Mouse (Mus musculus) forebrain, embryonic 15.5 days (tissue): ENCODE results near the gene Hspd1. TPM values are rescaled to one million over a fixed set of nuclear protein-coding genes. Genes with fewer than 3 reads are reported as not detected.
A peak's percentile ranks its signal among the peaks of the same experiment; 100 is the strongest.

Experiments
- ATAC-seq: fragments of 200-750 bp; cut with Nextera tagmentation; replicated peaks from 2 replicates; pipeline ENCODE4 v1.8.0; 2017; ENCODE audit warnings: mild to moderate bottlenecking, moderate TSS enrichment, moderate library complexity
- H3K27ac ChIP-seq: fragments of 300-500 bp; sonication (generic); replicated peaks from 2 replicates; pipeline ENCODE4 v1.5.1; 2015; ENCODE audit warnings: mild to moderate bottlenecking, inconsistent platforms
- H3K27me3 ChIP-seq: fragments of 300-500 bp; sonication (generic); 2 replicates; pipeline ENCODE4 v1.6.1; 2015; ENCODE audit warnings: inconsistent platforms
- H3K36me3 ChIP-seq: fragments of 300-500 bp; sonication (generic); 2 replicates; pipeline ENCODE4 v1.6.1; 2015; ENCODE audit warnings: mild to moderate bottlenecking, inconsistent platforms
- H3K4me1 ChIP-seq: fragments of 300-500 bp; sonication (generic); 2 replicates; pipeline ENCODE4 v1.6.1; 2015; ENCODE audit warnings: inconsistent platforms
- H3K4me2 ChIP-seq: fragments of 300-500 bp; sonication (generic); replicated peaks from 2 replicates; pipeline ENCODE4 v1.6.1; 2015; ENCODE audit warnings: mild to moderate bottlenecking, inconsistent platforms
- H3K4me3 ChIP-seq: fragments of 300-500 bp; sonication (generic); 2 replicates; pipeline ENCODE4 v1.5.1; 2015; ENCODE audit warnings: mild to moderate bottlenecking, inconsistent platforms
- H3K9ac ChIP-seq: fragments of 300-500 bp; sonication (generic); replicated peaks from 2 replicates; pipeline ENCODE4 v1.6.1; 2015; ENCODE audit warnings: mild to moderate bottlenecking, inconsistent platforms
- H3K9me3 ChIP-seq: fragments of 300-500 bp; sonication (generic); 2 replicates; pipeline ENCODE4 v1.6.1; 2016; ENCODE audit warnings: inconsistent platforms
- WGBS: fragments of 180-500 bp; shearing (Covaris S2); methylation state at CpG from one replicate; pipeline ENCODE4 v1.1.7; 2015; ENCODE audit warnings: mixed read lengths; 5-methylcytosine and 5-hydroxymethylcytosine counted together
- polyA plus RNA-seq: library from polyadenylated mRNA; unstranded; fragments of >200 nt; fragmentation: Nextera tagmentation; extraction: Ambion mirVana; gene quantifications from 2 replicates; pipeline ENCODE4 v1.2.1, GENCODE M21; 2015

The Hspd1 gene
- polyA plus RNA-seq, 1 experiment from 2014 or later, result 291 TPM

GRCm38 (mm10) chr1:55109066-55109766, 21.2 kb upstream of the Hspd1 start:
- no peak overlapping the region for H3K9ac ChIP-seq
- no peaks in the 10 kb centered on the region for H3K27me3 ChIP-seq
- WGBS, result 84% methylated on average over 4 of the region's 4 CpGs
- no peak overlapping the region for H3K4me3 ChIP-seq
- no peaks in the 10 kb centered on the region for H3K4me1 ChIP-seq
- no peaks in the 10 kb centered on the region for H3K9me3 ChIP-seq
- no peak for ATAC-seq
- H3K36me3 ChIP-seq, result no peaks in the 10 kb centered on the region
- H3K27ac ChIP-seq, result no peak overlapping the region
- no peak overlapping the region for H3K4me2 ChIP-seq

- Histone ChIP-seq H3K9me3 (no peaks in the 10 kb centered on the region), H3K4me2 (no peak overlapping the region), H3K4me1 (no peaks in the 10 kb centered on the region), H3K4me3 (no peak overlapping the region), H3K27me3 (no peaks in the 10 kb centered on the region), H3K9ac (no peak overlapping the region), H3K36me3 (no peaks in the 10 kb centered on the region), H3K27ac (no peak overlapping the region)
- WGBS, result 37% methylated on average over 2 of the region's 2 CpGs
- no peak for ATAC-seq
Observed at GRCm38 (mm10) chr1:55108473-55108872, 20.4 kb upstream of the Hspd1 start.

GRCm38 (mm10) chr1:55107644-55108043, 19.6 kb upstream of the Hspd1 start:
- no peaks in the 10 kb centered on the region for H3K4me1 ChIP-seq
- no peaks in the 10 kb centered on the region for H3K27me3 ChIP-seq
- no peak overlapping the region for H3K9ac ChIP-seq
- no peak overlapping the region for H3K4me3 ChIP-seq
- no peak overlapping the region for H3K4me2 ChIP-seq
- 86% methylated on average over 1 of the region's 1 CpGs for WGBS
- H3K27ac ChIP-seq, result no peak overlapping the region
- H3K9me3 ChIP-seq, result no peaks in the 10 kb centered on the region
- no peak for ATAC-seq
- no peaks in the 10 kb centered on the region for H3K36me3 ChIP-seq

- 89% methylated on average over 9 of the region's 9 CpGs for WGBS
- Histone ChIP-seq H3K4me3 (no peak overlapping the region), H3K36me3 (no peaks in the 10 kb centered on the region), H3K4me2 (no peak overlapping the region), H3K27me3 (no peaks in the 10 kb centered on the region), H3K9ac (no peak overlapping the region), H3K4me1 (no peaks in the 10 kb centered on the region), H3K27ac (no peak overlapping the region), H3K9me3 (no peaks in the 10 kb centered on the region)
- no peak for ATAC-seq
Observed at GRCm38 (mm10) chr1:55106919-55107585, 19.0 kb upstream of the Hspd1 start.

- WGBS, result 84% methylated on average over 1 of the region's 1 CpGs
- peaks cover 17% of the 10 kb centered on the region for H3K4me1 ChIP-seq
- no peaks in the 10 kb centered on the region for H3K9me3 ChIP-seq
- H3K27ac ChIP-seq, result no peak overlapping the region
- no peaks in the 10 kb centered on the region for H3K27me3 ChIP-seq
- no peak overlapping the region for H3K9ac ChIP-seq
- H3K4me3 ChIP-seq, result no peak overlapping the region
- peaks cover 31% of the 10 kb centered on the region for H3K36me3 ChIP-seq
- no peak for ATAC-seq
- no peak overlapping the region for H3K4me2 ChIP-seq
Observed at GRCm38 (mm10) chr1:55092469-55092868, 4.4 kb upstream of the Hspd1 start.

GRCm38 (mm10) chr1:55092056-55092455, 4.0 kb upstream of the Hspd1 start:
- Histone ChIP-seq H3K4me1 (peaks cover 18% of the 10 kb centered on the region), H3K27ac (no peak overlapping the region)

GRCm38 (mm10) chr1:55089498-55090064, 1.5 kb upstream of the Hspd1 start:
- no peaks in the 10 kb centered on the region for H3K27me3 ChIP-seq
- H3K4me2 ChIP-seq, result peak overlapping the region; percentile 91
- 0 out of 2 replicates have a peak overlapping the region, but pooled peaks have one; percentile 99 for H3K9ac ChIP-seq
- ATAC-seq, result no peak
- peaks cover 35% of the 10 kb centered on the region for H3K4me1 ChIP-seq
- 87% methylated on average over 5 of the region's 5 CpGs for WGBS
- H3K4me3 ChIP-seq, result peak overlapping the region; percentile 100
- H3K36me3 ChIP-seq, result peaks cover 33% of the 10 kb centered on the region
- no peak overlapping the region for H3K27ac ChIP-seq
- H3K9me3 ChIP-seq, result no peaks in the 10 kb centered on the region

More at GRCm38 (mm10) chr1:55092056-55092455, 4.0 kb upstream of the Hspd1 start:
- WGBS, result 87% methylated on average over 2 of the region's 2 CpGs
- Histone ChIP-seq H3K4me3 (no peak overlapping the region), H3K4me2 (no peak overlapping the region), H3K9me3 (no peaks in the 10 kb centered on the region), H3K9ac (no peak overlapping the region), H3K36me3 (peaks cover 31% of the 10 kb centered on the region), H3K27me3 (no peaks in the 10 kb centered on the region)
- no peak for ATAC-seq

- Histone ChIP-seq H3K9me3 (no peaks in the 10 kb centered on the region), H3K9ac (peak overlapping the region; percentile 99), H3K4me3 (peak overlapping the region; percentile 100), H3K36me3 (peaks cover 38% of the 10 kb centered on the region), H3K4me2 (peak overlapping the region; percentile 91), H3K27me3 (no peaks in the 10 kb centered on the region), H3K4me1 (peaks cover 42% of the 10 kb centered on the region), H3K27ac (peak overlapping the region; percentile 96)
- 8% methylated on average over 16 of the region's 16 CpGs for WGBS
- no peak for ATAC-seq
Observed at GRCm38 (mm10) chr1:55088611-55089497, 811 bp upstream of the Hspd1 start.

- peaks cover 42% of the 10 kb centered on the region for H3K4me1 ChIP-seq
- no peaks in the 10 kb centered on the region for H3K27me3 ChIP-seq
- peak overlapping the region; percentile 99 for H3K9ac ChIP-seq
- under 1% methylated on average over 54 of the region's 57 CpGs for WGBS
- peak overlapping the region; percentile 91 for H3K4me2 ChIP-seq
- no peaks in the 10 kb centered on the region for H3K9me3 ChIP-seq
- peaks cover 40% of the 10 kb centered on the region for H3K36me3 ChIP-seq
- peak overlapping the region; percentile 96 for H3K27ac ChIP-seq
- H3K4me3 ChIP-seq, result peak overlapping the region; percentile 100
- peak; percentile 83 for ATAC-seq
Observed at GRCm38 (mm10) chr1:55087401-55087904, 590 bp downstream of the Hspd1 start.

GRCm38 (mm10) chr1:55086868-55087400, 1.1 kb downstream of the Hspd1 start:
- Histone ChIP-seq H3K4me1 (peaks cover 42% of the 10 kb centered on the region), H3K4me2 (peak overlapping the region; percentile 91), H3K27me3 (no peaks in the 10 kb centered on the region), H3K9me3 (no peaks in the 10 kb centered on the region), H3K36me3 (peaks cover 40% of the 10 kb centered on the region), H3K4me3 (peak overlapping the region; percentile 100), H3K9ac (peak overlapping the region; percentile 99), H3K27ac (peak overlapping the region; percentile 96)
- WGBS, result 1% methylated on average over 13 of the region's 13 CpGs
- no peak for ATAC-seq

- 54% methylated on average over 7 of the region's 7 CpGs for WGBS
- no peak for ATAC-seq
Observed at GRCm38 (mm10) chr1:55085781-55086366, 2.2 kb downstream of the Hspd1 start.

More at GRCm38 (mm10) chr1:55085781-55086366, 2.2 kb downstream of the Hspd1 start:
- no peak overlapping the region for H3K9ac ChIP-seq
- H3K4me1 ChIP-seq, result peaks cover 42% of the 10 kb centered on the region
- peaks cover 43% of the 10 kb centered on the region for H3K36me3 ChIP-seq
- no peaks in the 10 kb centered on the region for H3K27me3 ChIP-seq
- H3K4me3 ChIP-seq, result peak overlapping the region; percentile 100
- no peak overlapping the region for H3K27ac ChIP-seq
- H3K9me3 ChIP-seq, result no peaks in the 10 kb centered on the region
- peak overlapping the region; percentile 91 for H3K4me2 ChIP-seq
